Mouse (Mus musculus) midbrain, embryonic 14.5 days (tissue): ENCODE measurements at regions not wholly inside any gene's neighbourhood (a gene's known extent, or its start where the extent isn't known, plus 50 kb on each side); places are given as distances from the start of the nearest gene placed in this dataset.

Experiments used
- ATAC-seq: fragments of 200-750 bp; cut with Nextera tagmentation; 2 replicates; pipeline ENCODE4 v1.8.0; 2017; ENCODE audit warnings: moderate number of reproducible peaks, moderate library complexity; ENCODE audit not compliant: low FRiP score, low TSS enrichment
- DNase-seq: peaks from one replicate; pipeline ENCODE4 v3.0.0-alpha.2; 2015
- H3K27ac ChIP-seq: fragments of 300-500 bp; sonication (generic); replicated peaks from 2 replicates; pipeline ENCODE4 v1.5.1; 2014; ENCODE audit warnings: mild to moderate bottlenecking, low read depth, low read length, moderate library complexity
- H3K27me3 ChIP-seq: fragments of 300-500 bp; sonication (generic); 2 replicates; pipeline ENCODE4 v1.6.1; 2014; ENCODE audit warnings: low read length, control low read depth, mixed read lengths; ENCODE audit not compliant: control insufficient read depth, insufficient read depth
- H3K36me3 ChIP-seq: fragments of 300-500 bp; sonication (generic); 2 replicates; pipeline ENCODE4 v1.6.1; 2014; ENCODE audit warnings: low read length, control low read depth; ENCODE audit not compliant: control insufficient read depth, insufficient read depth
- H3K4me1 ChIP-seq: fragments of 300-500 bp; sonication (generic); 2 replicates; pipeline ENCODE4 v1.6.1; 2014; ENCODE audit warnings: mild to moderate bottlenecking, antibody characterized with exemption, low read length, control low read depth; ENCODE audit not compliant: control insufficient read depth, insufficient read depth
- H3K4me2 ChIP-seq: fragments of 300-500 bp; sonication (generic); 2 replicates; pipeline ENCODE4 v1.6.1; 2014; ENCODE audit warnings: mild to moderate bottlenecking, low read length, moderate library complexity
- H3K4me3 ChIP-seq: fragments of 300-500 bp; sonication (generic); replicated peaks from 2 replicates; pipeline ENCODE4 v1.5.1; 2014; ENCODE audit warnings: low read depth, low read length
- H3K9ac ChIP-seq: fragments of 300-500 bp; sonication (generic); replicated peaks from 2 replicates; pipeline ENCODE4 v1.6.1; 2014; ENCODE audit warnings: mild to moderate bottlenecking, low read length, moderate library complexity
- H3K9me3 ChIP-seq: fragments of 300-500 bp; sonication (generic); 2 replicates; pipeline ENCODE4 v1.6.1; 2016; ENCODE audit warnings: low read length, control low read depth, mixed read lengths; ENCODE audit not compliant: control insufficient read depth
- WGBS: fragments of 180-500 bp; shearing (Covaris S2); extraction: QIAGEN DNeasy Blood & Tissue Kit; methylation state at CpG from one replicate; pipeline ENCODE4 v1.1.7; 2014; 5-methylcytosine and 5-hydroxymethylcytosine counted together

- ATAC-seq, result no peak
- peak; percentile 59 for DNase-seq
- no peaks in the 10 kb centered on the region for H3K27me3 ChIP-seq
These were observed 53.9 kb upstream of the Olfr266 start for GRCm38 (mm10) chr3:106879994-106880393.

GRCm38 (mm10) chr3:106903198-106903597 is 77.1 kb upstream of the Olfr266 start:
- Histone ChIP-seq H3K27me3 (no peaks in the 10 kb centered on the region), H3K36me3 (no peaks in the 10 kb centered on the region), H3K27ac (no peak overlapping the region), H3K4me2 (no peak overlapping the region), H3K4me1 (no peaks in the 10 kb centered on the region), H3K4me3 (no peak overlapping the region), H3K9me3 (no peaks in the 10 kb centered on the region), H3K9ac (no peak overlapping the region)
- ATAC-seq, result peak; percentile 50; the same call in 1 of the 2 replicates
- 35% methylated on average over 2 of the region's 2 CpGs for WGBS
- DNase-seq, result peak; percentile 85

More at GRCm38 (mm10) chr3:106879994-106880393, 53.9 kb upstream of the Olfr266 start:
- Histone ChIP-seq H3K36me3 (no peaks in the 10 kb centered on the region), H3K4me3 (no peak overlapping the region), H3K9me3 (no peaks in the 10 kb centered on the region), H3K9ac (no peak overlapping the region), H3K4me2 (no peak overlapping the region), H3K27ac (no peak overlapping the region), H3K4me1 (no peaks in the 10 kb centered on the region)

GRCm38 (mm10) chr3:106906668-106907067 is 80.6 kb upstream of the Olfr266 start:
- Histone ChIP-seq H3K27ac (no peak overlapping the region), H3K9me3 (no peaks in the 10 kb centered on the region), H3K9ac (no peak overlapping the region), H3K27me3 (no peaks in the 10 kb centered on the region), H3K4me3 (no peak overlapping the region), H3K4me1 (no peaks in the 10 kb centered on the region), H3K4me2 (no peak overlapping the region), H3K36me3 (no peaks in the 10 kb centered on the region)
- 79% methylated on average over 3 of the region's 3 CpGs for WGBS
- no peak for DNase-seq
- no peak for ATAC-seq

GRCm38 (mm10) chr3:106936067-106936466 is 99.9 kb upstream of the Kcna3 start:
- no peak overlapping the region for H3K27ac ChIP-seq
- H3K9ac ChIP-seq, result no peak overlapping the region
- DNase-seq (no peak), ATAC-seq (no peak)
- H3K9me3 ChIP-seq, result peaks cover 11% of the 10 kb centered on the region
- no peak overlapping the region for H3K4me2 ChIP-seq
- H3K36me3 ChIP-seq, result no peaks in the 10 kb centered on the region
- no peaks in the 10 kb centered on the region for H3K4me1 ChIP-seq
- H3K4me3 ChIP-seq, result no peak overlapping the region
- no peaks in the 10 kb centered on the region for H3K27me3 ChIP-seq

GRCm38 (mm10) chr3:106940095-106940494 is 95.9 kb upstream of the Kcna3 start:
- no peaks in the 10 kb centered on the region for H3K36me3 ChIP-seq
- H3K4me1 ChIP-seq, result no peaks in the 10 kb centered on the region
- no peak overlapping the region for H3K4me3 ChIP-seq
- no peaks in the 10 kb centered on the region for H3K27me3 ChIP-seq
- peaks cover 3% of the 10 kb centered on the region; the same call in 1 of the 2 replicates for H3K9me3 ChIP-seq
- no peak overlapping the region for H3K4me2 ChIP-seq
- peak; percentile 81 for DNase-seq
- WGBS, result 81% methylated on average over 3 of the region's 3 CpGs
- H3K27ac ChIP-seq, result no peak overlapping the region
- H3K9ac ChIP-seq, result no peak overlapping the region
- ATAC-seq, result no peak

GRCm38 (mm10) chr3:106955555-106956446 is 80.2 kb upstream of the Kcna3 start:
- H3K36me3 ChIP-seq, result no peaks in the 10 kb centered on the region
- H3K4me1 ChIP-seq, result peaks cover 17% of the 10 kb centered on the region; the same call in 1 of the 2 replicates
- peak; percentile 60; the same call in 1 of the 2 replicates for ATAC-seq
- no peak overlapping the region for H3K9ac ChIP-seq
- no peak overlapping the region for H3K4me3 ChIP-seq
- no peaks in the 10 kb centered on the region for H3K27me3 ChIP-seq
- DNase-seq, result peak; percentile 64
- no peak overlapping the region for H3K4me2 ChIP-seq
- H3K9me3 ChIP-seq, result no peaks in the 10 kb centered on the region
- WGBS, result 8% methylated on average over 9 of the region's 9 CpGs
- peak overlapping the region; percentile 84 for H3K27ac ChIP-seq

- ATAC-seq, result no peak
- H3K9me3 ChIP-seq, result no peaks in the 10 kb centered on the region
- H3K4me1 ChIP-seq, result peaks cover 17% of the 10 kb centered on the region; the same call in 1 of the 2 replicates
- H3K27me3 ChIP-seq, result no peaks in the 10 kb centered on the region
- 41% methylated on average over 7 of the region's 7 CpGs for WGBS
- no peak overlapping the region for H3K9ac ChIP-seq
- no peak overlapping the region for H3K4me3 ChIP-seq
- no peak for DNase-seq
- H3K36me3 ChIP-seq, result no peaks in the 10 kb centered on the region
- no peak overlapping the region for H3K4me2 ChIP-seq
- no peak overlapping the region for H3K27ac ChIP-seq
These were observed 78.6 kb upstream of the Kcna3 start for GRCm38 (mm10) chr3:106957162-106957895.

- Histone ChIP-seq H3K4me2 (no peak overlapping the region), H3K4me3 (no peak overlapping the region), H3K9me3 (no peaks in the 10 kb centered on the region), H3K27me3 (no peaks in the 10 kb centered on the region), H3K4me1 (peaks cover 17% of the 10 kb centered on the region; the same call in 1 of the 2 replicates), H3K36me3 (no peaks in the 10 kb centered on the region), H3K9ac (no peak overlapping the region), H3K27ac (no peak overlapping the region)
- no peak for ATAC-seq
- no peak for DNase-seq
- WGBS, result 79% methylated on average over 2 of the region's 2 CpGs
These were observed 77.8 kb upstream of the Kcna3 start for GRCm38 (mm10) chr3:106958194-106958593.
